Mouse (Mus musculus): Measurements from ENCODE around the gene Mief1. TPM values are rescaled to one million over a fixed set of nuclear protein-coding genes. Genes with fewer than 3 reads are reported as not detected.

The Mief1 gene
- polyA plus RNA-seq, 1 experiment = 38.4 TPM

DNA sequence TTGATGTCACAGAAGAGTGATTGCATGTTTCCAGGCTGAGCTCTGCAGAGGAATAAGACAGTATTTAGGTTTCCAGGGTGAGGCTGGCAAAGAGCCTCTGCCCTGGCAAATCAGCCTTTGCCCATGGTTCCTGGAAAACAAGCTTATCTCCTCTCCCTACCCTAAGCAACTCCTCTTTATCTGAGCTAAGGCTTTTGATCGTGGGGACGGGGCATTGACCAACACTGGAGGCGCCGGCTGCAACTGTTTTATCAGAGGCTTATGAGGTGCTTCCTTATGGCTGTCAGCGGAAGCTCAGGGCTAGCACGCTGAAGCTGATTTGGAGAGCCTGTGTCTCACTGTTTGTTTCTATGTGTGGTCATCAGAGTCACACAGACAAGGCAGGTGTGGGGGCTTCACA lies 16.8 kb downstream of the Mief1 start:
- peaks cover 7% of the 10 kb centered on the region for H3K36me3 ChIP-seq (ENCODE audit: control insufficient read depth, insufficient read depth, low read length)

DNA sequence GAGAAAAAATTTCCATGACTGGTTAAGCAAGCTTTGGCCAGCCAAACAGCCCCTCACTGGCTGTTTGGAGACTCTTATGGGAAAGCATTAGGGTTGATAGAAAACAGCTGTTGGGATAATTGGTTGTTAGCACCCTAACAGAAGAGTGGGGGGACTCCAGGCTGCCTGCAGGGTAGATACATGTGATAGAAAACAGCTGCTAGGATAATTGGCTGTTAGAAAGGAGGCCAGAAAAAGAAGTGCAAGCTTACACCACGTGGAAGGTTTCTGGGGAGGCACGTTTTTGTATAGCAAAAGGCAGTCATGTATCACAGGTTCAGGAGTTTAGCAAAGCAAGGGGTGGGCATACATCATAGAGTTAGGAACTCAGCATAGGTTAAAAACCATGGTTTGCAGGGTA lies 19.7 kb downstream of the Mief1 start:
- Histone ChIP-seq H3K4me1 (ENCODE audit: control insufficient read depth, insufficient read depth, low read length) (peaks cover 8% of the 10 kb centered on the region), H3K27ac (ENCODE audit: control insufficient read depth, insufficient read depth, low read depth, low read length) (no peak overlapping the region), H3K27me3 (ENCODE audit: control insufficient read depth, insufficient read depth, low read length) (no peaks in the 10 kb centered on the region), H3K36me3 (ENCODE audit: control insufficient read depth, insufficient read depth, low read length) (peaks cover 5% of the 10 kb centered on the region), H3K4me3 (ENCODE audit: control insufficient read depth, low read depth, low read length) (no peak overlapping the region)
- no peak for TF ChIP-seq CTCF (IDR thresholded peaks at IDR 0.05; ENCODE audit: control insufficient read depth, insufficient read depth, insufficient replicate concordance, low read depth, low read length)

More for the DNA sequence above, 16.8 kb downstream of the Mief1 start:
- Histone ChIP-seq H3K4me3 (ENCODE audit: control insufficient read depth, low read depth, low read length) (no peak overlapping the region), H3K4me1 (ENCODE audit: control insufficient read depth, insufficient read depth, low read length) (peaks cover 6% of the 10 kb centered on the region), H3K27me3 (ENCODE audit: control insufficient read depth, insufficient read depth, low read length) (no peaks in the 10 kb centered on the region), H3K27ac (ENCODE audit: control insufficient read depth, insufficient read depth, low read depth, low read length) (no peak overlapping the region)
- TF ChIP-seq POLR2A (IDR thresholded peaks at IDR 0.05; ENCODE audit: control insufficient read depth, low read depth, low read length) (no peak), CTCF (IDR thresholded peaks at IDR 0.05; ENCODE audit: control insufficient read depth, insufficient read depth, insufficient replicate concordance, low read depth, low read length) (no peak)

DNA sequence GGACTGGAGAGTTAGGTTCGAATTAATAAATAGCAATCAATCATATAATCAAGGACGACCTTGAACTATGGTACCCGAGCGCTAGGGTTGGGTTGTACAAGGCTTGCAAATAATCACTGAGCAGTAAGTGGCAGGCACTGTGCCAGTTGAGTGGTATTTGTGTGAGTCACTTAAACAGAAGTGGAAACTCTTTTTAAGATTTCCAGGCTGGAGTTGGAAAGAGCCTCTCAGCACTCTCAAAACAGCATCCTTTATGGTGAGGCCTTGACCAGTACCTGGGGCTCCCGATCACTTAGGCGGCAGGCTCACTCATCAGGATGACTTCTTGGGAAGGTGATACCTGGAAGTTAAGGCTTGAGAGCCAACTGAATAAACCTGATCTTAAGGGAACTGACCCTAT lies 20.4 kb downstream of the Mief1 start:
- TF ChIP-seq CTCF (IDR thresholded peaks at IDR 0.05; ENCODE audit: control insufficient read depth, insufficient read depth, insufficient replicate concordance, low read depth, low read length) = no peak
- no peak for TF ChIP-seq POLR2A (IDR thresholded peaks at IDR 0.05; ENCODE audit: control insufficient read depth, low read depth, low read length)
- H3K27ac ChIP-seq (ENCODE audit: control insufficient read depth, insufficient read depth, low read depth, low read length) = peak overlapping the region; percentile 97
- peaks cover 5% of the 10 kb centered on the region for H3K36me3 ChIP-seq (ENCODE audit: control insufficient read depth, insufficient read depth, low read length)
- peaks cover 8% of the 10 kb centered on the region for H3K4me1 ChIP-seq (ENCODE audit: control insufficient read depth, insufficient read depth, low read length)
- peak overlapping the region; percentile 87 for H3K4me3 ChIP-seq (ENCODE audit: control insufficient read depth, low read depth, low read length)
- H3K27me3 ChIP-seq (ENCODE audit: control insufficient read depth, insufficient read depth, low read length) = no peaks in the 10 kb centered on the region

DNA sequence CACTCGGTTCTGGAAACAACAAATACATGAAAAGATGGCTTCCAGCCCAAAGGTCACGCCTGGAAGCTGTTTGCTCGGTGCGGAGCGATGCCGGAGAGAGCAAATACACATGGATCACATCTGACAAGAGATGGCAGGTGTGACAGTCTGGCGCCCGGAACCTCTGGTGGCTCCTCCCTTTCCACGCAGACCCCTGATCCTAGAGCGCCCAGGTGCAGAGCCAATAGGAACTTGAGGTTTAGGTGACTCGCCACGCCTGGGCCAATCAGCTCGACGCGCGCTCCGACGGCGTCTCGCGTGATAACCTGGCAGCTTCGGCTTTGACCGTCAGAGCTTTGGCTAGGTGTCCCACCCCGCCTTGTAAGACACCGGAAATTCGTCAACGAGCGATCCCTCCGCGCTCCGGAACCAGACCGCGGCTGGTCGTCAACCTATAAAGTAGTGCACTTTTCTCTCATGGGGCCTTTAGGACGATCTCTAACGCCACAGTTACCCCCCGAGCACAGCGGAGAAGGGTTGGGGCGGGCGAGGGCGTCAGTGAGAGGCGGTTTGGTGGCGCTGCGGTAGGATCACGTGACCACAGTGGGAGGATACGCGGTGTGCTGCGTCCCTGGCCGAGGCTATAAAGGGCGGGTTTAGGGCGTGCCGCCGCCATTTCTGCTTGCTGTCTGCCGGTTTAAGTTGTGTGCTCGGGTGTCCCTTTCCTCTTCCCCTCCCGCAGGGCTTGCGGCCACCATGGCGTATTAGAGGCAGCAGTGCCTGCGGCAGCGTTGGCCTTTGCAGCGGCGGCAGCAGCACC lies 21.2 kb downstream of the Mief1 start, which contains the start of gene Atf4:
Gene Atf4 (plus strand): TSS at position 338 of the 799 bp plus-strand sequence.
- Histone ChIP-seq H3K27me3 (ENCODE audit: control insufficient read depth, insufficient read depth, low read length) (no peaks in the 10 kb centered on the region), H3K4me3 (ENCODE audit: control insufficient read depth, low read depth, low read length) (peak within 1 kb of the TSS; percentile 87), H3K36me3 (ENCODE audit: control insufficient read depth, insufficient read depth, low read length) (no peaks in the 10 kb centered on the region; the same call in none of the 2 replicates), H3K4me1 (ENCODE audit: control insufficient read depth, insufficient read depth, low read length) (peaks cover 8% of the 10 kb centered on the region), H3K27ac (ENCODE audit: control insufficient read depth, insufficient read depth, low read depth, low read length) (peak within 1 kb of the TSS; percentile 97)
- TF ChIP-seq POLR2A (IDR thresholded peaks at IDR 0.05; ENCODE audit: control insufficient read depth, low read depth, low read length) = peak; percentile 100
- TF ChIP-seq CTCF (IDR thresholded peaks at IDR 0.05; ENCODE audit: control insufficient read depth, insufficient read depth, insufficient replicate concordance, low read depth, low read length) = no peak

DNA sequence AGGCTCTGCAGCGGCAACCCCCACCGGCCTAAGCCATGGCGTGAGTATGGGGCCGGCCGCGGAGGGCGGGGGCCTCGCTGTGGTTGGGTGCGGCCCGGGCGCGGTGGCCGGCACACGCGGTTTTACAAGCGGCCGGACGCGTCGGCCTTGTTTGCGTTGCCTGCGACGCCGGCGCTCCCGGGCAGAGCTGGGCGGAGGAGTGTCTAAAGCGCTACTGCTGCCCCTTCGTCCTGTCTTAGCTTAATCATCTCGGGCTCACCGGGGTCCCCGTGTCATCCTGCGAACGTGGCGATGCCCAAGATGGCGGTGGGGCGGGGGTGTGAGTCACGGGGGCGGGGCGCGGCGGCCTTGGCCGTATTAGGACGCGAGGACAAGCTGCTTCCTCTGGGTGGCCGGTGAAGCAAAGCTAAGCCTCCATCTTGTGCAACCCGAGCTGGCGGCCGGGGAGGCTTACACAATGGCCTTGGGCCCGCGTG lies 21.9 kb downstream of the Mief1 start:
- Histone ChIP-seq H3K36me3 (ENCODE audit: control insufficient read depth, insufficient read depth, low read length) (no peaks in the 10 kb centered on the region; the same call in none of the 2 replicates), H3K4me1 (ENCODE audit: control insufficient read depth, insufficient read depth, low read length) (peaks cover 8% of the 10 kb centered on the region), H3K27ac (ENCODE audit: control insufficient read depth, insufficient read depth, low read depth, low read length) (peak overlapping the region; percentile 97), H3K4me3 (ENCODE audit: control insufficient read depth, low read depth, low read length) (peak overlapping the region; percentile 87), H3K27me3 (ENCODE audit: control insufficient read depth, insufficient read depth, low read length) (no peaks in the 10 kb centered on the region)
- TF ChIP-seq CTCF (IDR thresholded peaks at IDR 0.05; ENCODE audit: control insufficient read depth, insufficient read depth, insufficient replicate concordance, low read depth, low read length) (no peak), POLR2A (IDR thresholded peaks at IDR 0.05; ENCODE audit: control insufficient read depth, low read depth, low read length) (no peak)

DNA sequence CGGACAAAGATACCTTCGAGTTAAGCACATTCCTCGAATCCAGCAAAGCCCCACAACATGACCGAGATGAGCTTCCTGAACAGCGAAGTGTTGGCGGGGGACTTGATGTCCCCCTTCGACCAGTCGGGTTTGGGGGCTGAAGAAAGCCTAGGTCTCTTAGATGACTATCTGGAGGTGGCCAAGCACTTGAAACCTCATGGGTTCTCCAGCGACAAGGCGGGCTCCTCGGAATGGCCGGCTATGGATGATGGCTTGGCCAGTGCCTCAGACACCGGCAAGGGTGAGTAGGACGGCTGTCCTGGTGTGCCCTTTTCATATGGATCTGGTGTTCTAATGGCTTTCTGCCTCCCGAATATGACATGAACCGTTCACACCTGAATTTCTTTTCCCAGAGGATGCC lies 22.4 kb downstream of the Mief1 start:
- H3K4me1 ChIP-seq (ENCODE audit: control insufficient read depth, insufficient read depth, low read length) = peaks cover 8% of the 10 kb centered on the region
- H3K4me3 ChIP-seq (ENCODE audit: control insufficient read depth, low read depth, low read length) = peak overlapping the region; percentile 87
- H3K36me3 ChIP-seq (ENCODE audit: control insufficient read depth, insufficient read depth, low read length) = no peaks in the 10 kb centered on the region; the same call in none of the 2 replicates
- TF ChIP-seq CTCF (IDR thresholded peaks at IDR 0.05; ENCODE audit: control insufficient read depth, insufficient read depth, insufficient replicate concordance, low read depth, low read length) (no peak), POLR2A (IDR thresholded peaks at IDR 0.05; ENCODE audit: control insufficient read depth, low read depth, low read length) (no peak)
- H3K27me3 ChIP-seq (ENCODE audit: control insufficient read depth, insufficient read depth, low read length) = no peaks in the 10 kb centered on the region
- peak overlapping the region; percentile 82 for H3K27ac ChIP-seq (ENCODE audit: control insufficient read depth, insufficient read depth, low read depth, low read length)

DNA sequence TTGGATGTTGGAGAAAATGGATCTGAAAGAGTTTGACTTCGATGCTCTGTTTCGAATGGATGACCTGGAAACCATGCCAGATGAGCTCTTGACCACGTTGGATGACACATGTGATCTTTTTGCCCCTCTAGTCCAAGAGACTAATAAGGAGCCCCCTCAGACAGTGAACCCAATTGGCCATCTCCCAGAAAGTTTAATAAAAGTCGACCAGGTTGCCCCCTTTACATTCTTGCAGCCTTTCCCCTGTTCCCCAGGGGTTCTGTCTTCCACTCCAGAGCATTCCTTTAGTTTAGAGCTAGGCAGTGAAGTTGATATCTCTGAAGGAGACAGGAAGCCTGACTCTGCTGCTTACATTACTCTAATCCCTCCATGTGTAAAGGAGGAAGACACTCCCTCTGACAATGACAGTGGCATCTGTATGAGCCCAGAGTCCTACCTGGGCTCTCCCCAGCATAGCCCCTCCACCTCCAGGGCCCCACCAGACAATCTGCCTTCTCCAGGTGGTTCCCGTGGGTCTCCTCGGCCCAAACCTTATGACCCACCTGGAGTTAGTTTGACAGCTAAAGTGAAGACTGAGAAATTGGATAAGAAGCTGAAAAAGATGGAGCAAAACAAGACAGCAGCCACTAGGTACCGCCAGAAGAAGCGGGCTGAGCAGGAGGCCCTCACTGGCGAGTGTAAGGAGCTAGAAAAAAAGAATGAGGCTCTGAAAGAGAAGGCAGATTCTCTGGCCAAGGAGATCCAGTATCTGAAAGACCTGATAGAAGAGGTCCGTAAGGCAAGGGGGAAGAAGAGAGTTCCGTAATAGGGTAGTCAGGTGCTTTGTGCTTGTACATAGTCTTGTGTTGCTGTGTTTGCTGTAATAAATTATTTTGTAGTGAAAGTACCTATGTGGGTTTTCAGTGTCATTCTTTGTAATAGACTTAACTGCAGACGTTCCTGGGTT lies 23.1 kb downstream of the Mief1 start:
- TF ChIP-seq CTCF (IDR thresholded peaks at IDR 0.05; ENCODE audit: control insufficient read depth, insufficient read depth, insufficient replicate concordance, low read depth, low read length) (no peak), POLR2A (IDR thresholded peaks at IDR 0.05; ENCODE audit: control insufficient read depth, low read depth, low read length) (no peak)
- H3K27ac ChIP-seq (ENCODE audit: control insufficient read depth, insufficient read depth, low read depth, low read length) = no peak overlapping the region
- no peaks in the 10 kb centered on the region for H3K27me3 ChIP-seq (ENCODE audit: control insufficient read depth, insufficient read depth, low read length)
- peak overlapping the region; percentile 87 for H3K4me3 ChIP-seq (ENCODE audit: control insufficient read depth, low read depth, low read length)
- H3K36me3 ChIP-seq (ENCODE audit: control insufficient read depth, insufficient read depth, low read length) = no peaks in the 10 kb centered on the region; the same call in none of the 2 replicates
- H3K4me1 ChIP-seq (ENCODE audit: control insufficient read depth, insufficient read depth, low read length) = peaks cover 8% of the 10 kb centered on the region
